Mouse (Mus musculus) hindbrain, embryonic 15.5 days (tissue): ENCODE data around the gene Fam45a. TPM values are rescaled to one million over a fixed set of nuclear protein-coding genes. Genes with fewer than 3 reads are reported as not detected.
A peak's percentile ranks its signal among the peaks of the same experiment; 100 is the strongest.

Source experiments
- ATAC-seq: fragments of 200-750 bp; cut with Nextera tagmentation; 2 replicates; pipeline ENCODE4 v1.8.0; 2017; ENCODE audit warnings: low read depth, moderate number of reproducible peaks, moderate TSS enrichment; ENCODE audit not compliant: low FRiP score
- H3K27ac ChIP-seq: fragments of 300-500 bp; sonication (generic); replicated peaks from 2 replicates; pipeline ENCODE4 v1.5.1; 2015; ENCODE audit warnings: mild to moderate bottlenecking, inconsistent platforms
- H3K27me3 ChIP-seq: fragments of 300-500 bp; sonication (generic); 2 replicates; pipeline ENCODE4 v1.6.1; 2015; ENCODE audit warnings: control low read depth, inconsistent platforms
- H3K36me3 ChIP-seq: fragments of 300-500 bp; sonication (generic); 2 replicates; pipeline ENCODE4 v1.6.1; 2015; ENCODE audit warnings: control low read depth, inconsistent platforms
- H3K4me1 ChIP-seq: fragments of 300-500 bp; sonication (generic); replicated peaks from 2 replicates; pipeline ENCODE4 v1.6.1; 2015; ENCODE audit warnings: control low read depth, inconsistent platforms
- H3K4me2 ChIP-seq: fragments of 300-500 bp; sonication (generic); 2 replicates; pipeline ENCODE4 v1.6.1; 2015; ENCODE audit warnings: moderate library complexity, mild to moderate bottlenecking, inconsistent platforms
- H3K4me3 ChIP-seq: fragments of 300-500 bp; sonication (generic); 2 replicates; pipeline ENCODE4 v1.5.1; 2015; ENCODE audit warnings: mild to moderate bottlenecking, inconsistent platforms
- H3K9ac ChIP-seq: fragments of 300-500 bp; sonication (generic); 2 replicates; pipeline ENCODE4 v1.6.1; 2015; ENCODE audit warnings: inconsistent platforms
- H3K9me3 ChIP-seq: fragments of 300-500 bp; sonication (generic); 2 replicates; pipeline ENCODE4 v1.6.1; 2016; ENCODE audit warnings: control low read depth, inconsistent platforms
- WGBS: fragments of 180-500 bp; shearing (Covaris S2); methylation state at CpG from one replicate; pipeline ENCODE4 v1.1.7; 2015; 5-methylcytosine and 5-hydroxymethylcytosine counted together
- polyA plus RNA-seq: library from polyadenylated mRNA; unstranded; fragments of >200 nt; fragmentation: Nextera tagmentation; extraction: Ambion mirVana; gene quantifications from 2 replicates; pipeline ENCODE4 v1.2.1, GENCODE M21; 2015

The Fam45a gene
- polyA plus RNA-seq, 1 experiment from 2014 or later: 41.2 TPM

- no peak for ATAC-seq
- 88% methylated on average over 2 of the region's 2 CpGs for WGBS
- Histone ChIP-seq H3K4me2 (no peak overlapping the region), H3K27ac (no peak overlapping the region), H3K4me3 (no peak overlapping the region), H3K4me1 (peaks cover 13% of the 10 kb centered on the region), H3K27me3 (no peaks in the 10 kb centered on the region), H3K9me3 (no peaks in the 10 kb centered on the region), H3K36me3 (no peaks in the 10 kb centered on the region), H3K9ac (no peak overlapping the region)
These were observed 18.1 kb upstream of the Fam45a start for GRCm38 (mm10) chr19:60793170-60793707.

DNA sequence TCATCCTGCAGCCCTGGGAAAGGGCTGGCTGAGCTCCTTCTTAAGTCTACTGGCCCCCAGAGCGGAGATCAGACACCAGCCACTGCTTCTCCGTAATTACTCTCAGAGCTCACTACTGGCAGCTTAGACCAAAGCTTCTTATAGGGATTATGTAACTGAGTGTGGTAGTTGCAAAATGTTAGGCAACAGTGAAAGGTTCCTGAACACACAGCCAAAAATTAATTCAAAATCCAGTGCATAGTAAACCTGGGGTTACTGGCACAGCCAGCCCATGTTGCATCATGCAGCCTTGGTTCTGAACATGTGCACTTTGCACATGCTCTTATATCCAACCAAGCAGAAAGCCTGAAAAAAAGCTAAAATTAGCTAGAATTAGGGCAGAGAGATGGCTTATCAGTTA lies 16.1 kb upstream of the Fam45a start:
- Histone ChIP-seq H3K4me2 (no peak overlapping the region), H3K4me3 (no peak overlapping the region), H3K9me3 (no peaks in the 10 kb centered on the region), H3K27me3 (no peaks in the 10 kb centered on the region), H3K27ac (no peak overlapping the region), H3K4me1 (no peaks in the 10 kb centered on the region; the same call in 1 of the 2 replicates), H3K36me3 (no peaks in the 10 kb centered on the region), H3K9ac (no peak overlapping the region)
- ATAC-seq: no peak
- WGBS: 88% methylated on average over 2 of the region's 2 CpGs

DNA sequence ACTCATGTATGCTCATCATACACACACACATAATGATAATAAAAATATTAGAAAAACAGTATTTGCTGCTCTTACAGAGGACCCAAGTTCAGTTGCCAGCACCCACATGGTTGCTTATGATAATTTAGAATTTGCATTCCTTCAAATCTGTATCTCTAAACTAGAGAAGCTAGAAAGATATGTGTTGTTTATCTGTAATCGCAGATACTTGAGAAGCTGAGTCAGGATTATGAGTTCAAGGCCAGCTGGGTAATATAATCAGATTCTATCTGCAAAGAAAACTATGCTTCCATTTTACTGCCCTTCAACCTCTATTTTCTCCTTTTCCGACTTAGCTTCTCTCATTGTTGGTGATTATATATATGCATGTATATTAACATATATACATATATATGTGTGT lies 14.0 kb upstream of the Fam45a start:
- Histone ChIP-seq H3K4me3 (no peak overlapping the region), H3K9ac (no peak overlapping the region), H3K4me1 (no peaks in the 10 kb centered on the region), H3K27me3 (no peaks in the 10 kb centered on the region), H3K9me3 (no peaks in the 10 kb centered on the region), H3K27ac (no peak overlapping the region), H3K4me2 (no peak overlapping the region), H3K36me3 (no peaks in the 10 kb centered on the region)
- WGBS: 95% methylated on average over 2 of the region's 2 CpGs
- no peak for ATAC-seq

- Histone ChIP-seq H3K36me3 (no peaks in the 10 kb centered on the region), H3K27me3 (no peaks in the 10 kb centered on the region), H3K27ac (no peak overlapping the region), H3K4me3 (no peak overlapping the region), H3K9ac (no peak overlapping the region), H3K4me2 (no peak overlapping the region), H3K9me3 (no peaks in the 10 kb centered on the region), H3K4me1 (no peaks in the 10 kb centered on the region)
- 85% methylated on average over 7 of the region's 7 CpGs for WGBS
- no peak for ATAC-seq
These were observed 11.4 kb upstream of the Fam45a start for GRCm38 (mm10) chr19:60799867-60800569.

DNA sequence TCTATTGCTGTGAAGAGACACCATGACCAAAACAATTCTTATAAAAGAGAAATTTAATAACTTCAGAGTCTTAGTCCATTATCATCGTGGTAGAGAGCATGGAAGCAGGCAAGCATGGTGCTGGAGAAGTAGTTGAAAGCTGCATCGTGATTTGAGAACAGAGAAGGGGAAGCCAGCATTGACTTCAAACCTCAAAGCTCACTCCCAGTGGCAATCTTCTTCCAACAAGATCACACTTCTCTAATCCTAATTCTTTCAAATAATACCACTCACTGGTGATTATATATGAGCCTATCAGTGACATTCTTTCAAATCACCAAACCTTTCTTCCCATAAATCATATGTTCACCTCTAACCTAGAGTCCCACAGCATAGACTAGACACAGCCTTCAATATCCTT lies 6.5 kb upstream of the Fam45a start:
- no peaks in the 10 kb centered on the region for H3K9me3 ChIP-seq
- H3K27ac ChIP-seq: no peak overlapping the region
- no peak overlapping the region for H3K4me2 ChIP-seq
- ATAC-seq: no peak
- no peaks in the 10 kb centered on the region for H3K4me1 ChIP-seq
- H3K27me3 ChIP-seq: no peaks in the 10 kb centered on the region
- WGBS: 77% methylated on average over 2 of the region's 2 CpGs
- no peak overlapping the region for H3K9ac ChIP-seq
- H3K36me3 ChIP-seq: no peaks in the 10 kb centered on the region
- H3K4me3 ChIP-seq: no peak overlapping the region

DNA sequence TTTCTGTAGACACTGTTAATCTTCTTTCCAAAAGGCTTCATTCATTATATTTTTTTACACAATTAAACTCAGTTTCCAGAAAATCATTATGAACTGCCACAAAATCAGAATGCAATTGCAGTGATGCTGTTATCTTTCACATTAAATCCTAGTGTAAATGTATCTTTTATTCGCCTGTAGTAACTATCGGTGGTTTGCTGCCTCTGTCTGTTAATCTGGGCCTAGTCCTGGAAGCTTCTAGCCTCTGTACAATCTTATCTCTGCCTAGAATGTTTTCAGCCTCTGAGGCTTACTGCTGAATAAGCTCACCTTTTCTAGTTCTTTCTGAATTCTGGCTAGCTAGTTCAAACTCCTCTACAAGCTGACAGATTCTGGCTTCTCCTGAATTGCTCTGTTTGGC lies 1.5 kb upstream of the Fam45a start:
- no peak overlapping the region for H3K9ac ChIP-seq
- H3K36me3 ChIP-seq: 0 out of 2 replicates have a peak, but pooled peaks cover 3% of the 10 kb centered on the region
- 98% methylated on average over 2 of the region's 2 CpGs for WGBS
- H3K9me3 ChIP-seq: no peaks in the 10 kb centered on the region
- H3K4me3 ChIP-seq: no peak overlapping the region
- no peaks in the 10 kb centered on the region for H3K27me3 ChIP-seq
- no peak for ATAC-seq
- H3K4me1 ChIP-seq: peaks cover 14% of the 10 kb centered on the region
- no peak overlapping the region for H3K4me2 ChIP-seq
- H3K27ac ChIP-seq: no peak overlapping the region

DNA sequence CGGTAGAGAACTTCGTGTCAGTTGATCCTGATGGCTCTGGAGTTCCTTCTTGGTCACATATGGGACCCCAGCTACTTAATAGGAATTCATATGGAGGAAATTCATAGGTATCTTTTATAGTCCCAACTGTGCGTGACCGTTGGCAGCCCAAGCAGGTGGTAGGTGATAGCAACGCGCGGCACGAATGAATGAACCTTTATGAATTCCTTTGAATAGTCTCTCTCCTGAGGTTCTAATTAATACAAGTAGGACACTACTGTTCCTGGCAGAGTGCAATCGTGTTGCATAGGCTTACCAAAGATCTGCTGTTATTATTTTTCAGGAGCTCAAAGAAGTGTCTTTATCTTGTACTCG lies 628 bp downstream of the Fam45a start:
- H3K27me3 ChIP-seq: no peaks in the 10 kb centered on the region
- ATAC-seq: 0 out of 2 replicates have a peak, but pooled peaks have one; percentile 2
- WGBS: 16% methylated on average over 10 of the region's 10 CpGs

GRCm38 (mm10) chr19:60813133-60813532 lies 1.7 kb downstream of the Fam45a start:
- ATAC-seq: no peak

More for the DNA sequence above, 628 bp downstream of the Fam45a start:
- Histone ChIP-seq H3K4me1 (peaks cover 14% of the 10 kb centered on the region), H3K4me2 (peak overlapping the region; percentile 58), H3K9ac (peak overlapping the region; percentile 84), H3K27ac (peak overlapping the region; percentile 82; the same call in 1 of the 2 replicates), H3K9me3 (no peaks in the 10 kb centered on the region), H3K4me3 (peak overlapping the region; percentile 83), H3K36me3 (peaks cover 9% of the 10 kb centered on the region; the same call in 1 of the 2 replicates)

GRCm38 (mm10) chr19:60818677-60819076 lies 7.3 kb downstream of the Fam45a start:
- H3K27ac ChIP-seq: no peak overlapping the region
- H3K36me3 ChIP-seq: peaks cover 52% of the 10 kb centered on the region
- H3K4me2 ChIP-seq: no peak overlapping the region
- H3K9ac ChIP-seq: no peak overlapping the region
- no peaks in the 10 kb centered on the region for H3K9me3 ChIP-seq
- no peak for ATAC-seq
- no peak overlapping the region for H3K4me3 ChIP-seq
- 93% methylated on average over 6 of the region's 6 CpGs for WGBS
- H3K27me3 ChIP-seq: no peaks in the 10 kb centered on the region
- H3K4me1 ChIP-seq: no peaks in the 10 kb centered on the region

More at GRCm38 (mm10) chr19:60813133-60813532, 1.7 kb downstream of the Fam45a start:
- Histone ChIP-seq H3K4me1 (peaks cover 14% of the 10 kb centered on the region), H3K27ac (no peak overlapping the region), H3K9ac (no peak overlapping the region), H3K4me2 (no peak overlapping the region), H3K36me3 (peaks cover 10% of the 10 kb centered on the region; the same call in 1 of the 2 replicates), H3K4me3 (no peak overlapping the region), H3K27me3 (no peaks in the 10 kb centered on the region), H3K9me3 (no peaks in the 10 kb centered on the region)
- WGBS: 98% methylated on average over 6 of the region's 6 CpGs

DNA sequence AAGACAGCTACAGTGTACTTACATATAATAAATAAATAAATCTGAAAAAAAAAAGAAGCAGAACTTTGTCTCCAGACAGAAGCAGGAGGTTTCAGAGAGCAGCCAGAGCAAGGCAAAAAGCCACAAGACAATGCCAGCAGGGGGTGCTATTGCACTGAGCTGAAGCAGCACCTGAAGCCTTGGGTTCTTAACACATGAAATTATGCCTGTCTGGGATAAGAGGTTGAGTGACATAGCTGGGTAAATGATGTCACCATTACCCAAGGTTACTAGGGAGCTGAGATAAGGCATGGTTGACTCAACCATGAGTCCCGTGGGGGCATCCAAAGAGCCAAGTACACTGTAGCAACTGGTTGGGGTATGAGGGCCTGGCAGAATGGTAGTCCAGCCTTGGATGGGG lies 26.4 kb downstream of the Fam45a start:
- no peaks in the 10 kb centered on the region for H3K9me3 ChIP-seq
- peaks cover 61% of the 10 kb centered on the region for H3K36me3 ChIP-seq
- H3K9ac ChIP-seq: no peak overlapping the region
- H3K4me3 ChIP-seq: no peak overlapping the region
- no peak overlapping the region for H3K4me2 ChIP-seq
- no peak overlapping the region for H3K27ac ChIP-seq
- no peaks in the 10 kb centered on the region for H3K4me1 ChIP-seq
- H3K27me3 ChIP-seq: no peaks in the 10 kb centered on the region
- 83% methylated on average over 1 of the region's 1 CpGs for WGBS
- no peak for ATAC-seq

DNA sequence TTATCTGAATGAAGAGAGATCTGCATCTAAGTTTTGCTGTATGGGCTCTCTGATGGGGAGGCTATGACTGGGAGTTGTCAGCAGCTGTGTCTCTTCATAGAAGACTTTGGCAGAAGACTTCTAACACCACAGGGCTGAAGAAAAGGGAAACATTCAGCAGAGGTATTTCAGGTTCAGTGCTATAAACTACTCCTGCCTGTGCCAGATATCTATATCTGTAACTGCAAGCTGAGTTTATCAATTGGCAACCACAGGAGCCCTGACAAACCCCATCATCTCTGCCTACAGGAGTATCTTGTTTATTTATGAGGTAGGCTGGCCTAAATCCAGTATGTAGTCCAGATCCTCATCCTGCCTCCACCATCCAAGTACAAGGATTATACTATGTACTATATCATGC lies 31.9 kb downstream of the Fam45a start:
- H3K9ac ChIP-seq: no peak overlapping the region
- H3K9me3 ChIP-seq: no peaks in the 10 kb centered on the region
- no peak for ATAC-seq
- no peak overlapping the region for H3K4me3 ChIP-seq
- H3K4me1 ChIP-seq: no peaks in the 10 kb centered on the region
- H3K27ac ChIP-seq: no peak overlapping the region
- peaks cover 29% of the 10 kb centered on the region for H3K36me3 ChIP-seq
- no peak overlapping the region for H3K4me2 ChIP-seq
- no peaks in the 10 kb centered on the region for H3K27me3 ChIP-seq

GRCm38 (mm10) chr19:60845731-60846130 lies 34.3 kb downstream of the Fam45a start:
- Histone ChIP-seq H3K27ac (no peak overlapping the region), H3K27me3 (no peaks in the 10 kb centered on the region), H3K4me2 (no peak overlapping the region), H3K4me3 (no peak overlapping the region), H3K4me1 (no peaks in the 10 kb centered on the region), H3K9me3 (no peaks in the 10 kb centered on the region), H3K9ac (no peak overlapping the region), H3K36me3 (peaks cover 18% of the 10 kb centered on the region; the same call in 1 of the 2 replicates)
- ATAC-seq: no peak
